Mouse (Mus musculus) lung, postnatal 10 days (tissue): ENCODE measurements around the gene Pakap.

ENCODE experiments used
- DNase-seq: peaks from one replicate; pipeline ENCODE4 v3.0.0; 2021

Gene Pakap

GRCm38 (mm10) chr4:57924556-57925071 lies 356.6 kb downstream of the Pakap start:
- DNase-seq, result no peak

GRCm38 (mm10) chr4:57927464-57928205 lies 359.7 kb downstream of the Pakap start:
- peak; percentile 46 for DNase-seq

- DNase-seq, result peak; percentile 36
Measured at GRCm38 (mm10) chr4:57930559-57931170, 362.7 kb downstream of the Pakap start.

- DNase-seq, result no peak
Measured at GRCm38 (mm10) chr4:57934181-57934580, 366.2 kb downstream of the Pakap start.

GRCm38 (mm10) chr4:57937292-57937691 lies 369.3 kb downstream of the Pakap start:
- DNase-seq, result no peak

GRCm38 (mm10) chr4:57940631-57941030 lies 372.7 kb downstream of the Pakap start:
- no peak for DNase-seq

- no peak for DNase-seq
Measured at GRCm38 (mm10) chr4:57942892-57943291, 374.9 kb downstream of the Pakap start.
